Mouse (Mus musculus) embryonic facial prominence, embryonic 15.5 days (tissue): ENCODE data around the gene Gm26661. TPM values are rescaled to one million over a fixed set of nuclear protein-coding genes. Genes with fewer than 3 reads are reported as not detected.
A peak's percentile ranks its signal among the peaks of the same experiment; 100 is the strongest.

ENCODE experiments used
- ATAC-seq: fragments of 200-750 bp; cut with Nextera tagmentation; 2 replicates; pipeline ENCODE4 v1.8.0; 2017; ENCODE audit warnings: low read depth, moderate TSS enrichment; ENCODE audit not compliant: insufficient number of reproducible peaks, low FRiP score, low TSS enrichment
- H3K27ac ChIP-seq: fragments of 300-500 bp; sonication (generic); replicated peaks from 2 replicates; pipeline ENCODE4 v1.5.1; 2015; ENCODE audit warnings: mild to moderate bottlenecking, inconsistent platforms
- H3K27me3 ChIP-seq: fragments of 300-500 bp; sonication (generic); 2 replicates; pipeline ENCODE4 v1.6.1; 2015; ENCODE audit warnings: inconsistent platforms
- H3K36me3 ChIP-seq: fragments of 300-500 bp; sonication (generic); 2 replicates; pipeline ENCODE4 v1.6.1; 2015; ENCODE audit warnings: mild to moderate bottlenecking, inconsistent platforms
- H3K4me1 ChIP-seq: fragments of 300-500 bp; sonication (generic); 2 replicates; pipeline ENCODE4 v1.6.1; 2015; ENCODE audit warnings: inconsistent platforms
- H3K4me2 ChIP-seq: fragments of 300-500 bp; sonication (generic); replicated peaks from 2 replicates; pipeline ENCODE4 v1.6.1; 2015; ENCODE audit warnings: mild to moderate bottlenecking, inconsistent platforms
- H3K4me3 ChIP-seq: fragments of 300-500 bp; sonication (generic); replicated peaks from 2 replicates; pipeline ENCODE4 v1.5.1; 2015; ENCODE audit warnings: mild to moderate bottlenecking, inconsistent platforms
- H3K9ac ChIP-seq: fragments of 300-500 bp; sonication (generic); 2 replicates; pipeline ENCODE4 v1.6.1; 2015; ENCODE audit warnings: inconsistent platforms
- H3K9me3 ChIP-seq: fragments of 300-500 bp; sonication (generic); replicated peaks from 2 replicates; pipeline ENCODE4 v1.6.1; 2016; ENCODE audit warnings: inconsistent platforms
- WGBS: fragments of 180-500 bp; shearing (Covaris S2); methylation state at CpG from one replicate; pipeline ENCODE4 v1.1.7; 2015; 5-methylcytosine and 5-hydroxymethylcytosine counted together
- polyA plus RNA-seq: library from polyadenylated mRNA; unstranded; fragments of >200 nt; fragmentation: Nextera tagmentation; extraction: Ambion mirVana; gene quantifications from 2 replicates; pipeline ENCODE4 v1.2.1, GENCODE M21; 2015

Gene Gm26661
- polyA plus RNA-seq, 1 experiment from 2014 or later = not detected

DNA sequence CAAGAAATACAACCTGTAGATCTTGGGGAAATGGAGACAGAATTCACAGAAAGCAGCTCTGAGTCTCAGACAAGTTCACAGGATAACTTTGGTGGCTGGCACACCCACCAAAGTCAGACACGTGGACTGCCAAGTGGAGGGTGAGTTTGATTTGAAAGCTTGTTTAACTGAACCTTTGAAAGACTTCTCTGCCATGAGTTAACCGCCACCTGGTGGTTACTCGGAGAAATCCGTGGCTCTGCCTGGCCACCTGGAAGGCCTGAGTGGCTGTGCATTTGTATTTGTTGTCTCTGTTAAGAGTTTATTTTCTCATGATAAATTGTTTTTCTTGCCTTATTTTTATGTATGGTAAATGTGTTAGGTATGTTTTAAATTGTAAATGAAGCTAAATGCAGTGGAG lies 10.4 kb downstream of the Gm26661 start:
- H3K36me3 ChIP-seq = no peaks in the 10 kb centered on the region
- H3K4me2 ChIP-seq = no peak overlapping the region
- H3K9me3 ChIP-seq = no peaks in the 10 kb centered on the region
- no peaks in the 10 kb centered on the region for H3K4me1 ChIP-seq
- WGBS = 11% methylated on average over 4 of the region's 4 CpGs
- H3K4me3 ChIP-seq = no peak overlapping the region
- no peak for ATAC-seq
- H3K27ac ChIP-seq = no peak overlapping the region
- no peaks in the 10 kb centered on the region for H3K27me3 ChIP-seq
- H3K9ac ChIP-seq = no peak overlapping the region

DNA sequence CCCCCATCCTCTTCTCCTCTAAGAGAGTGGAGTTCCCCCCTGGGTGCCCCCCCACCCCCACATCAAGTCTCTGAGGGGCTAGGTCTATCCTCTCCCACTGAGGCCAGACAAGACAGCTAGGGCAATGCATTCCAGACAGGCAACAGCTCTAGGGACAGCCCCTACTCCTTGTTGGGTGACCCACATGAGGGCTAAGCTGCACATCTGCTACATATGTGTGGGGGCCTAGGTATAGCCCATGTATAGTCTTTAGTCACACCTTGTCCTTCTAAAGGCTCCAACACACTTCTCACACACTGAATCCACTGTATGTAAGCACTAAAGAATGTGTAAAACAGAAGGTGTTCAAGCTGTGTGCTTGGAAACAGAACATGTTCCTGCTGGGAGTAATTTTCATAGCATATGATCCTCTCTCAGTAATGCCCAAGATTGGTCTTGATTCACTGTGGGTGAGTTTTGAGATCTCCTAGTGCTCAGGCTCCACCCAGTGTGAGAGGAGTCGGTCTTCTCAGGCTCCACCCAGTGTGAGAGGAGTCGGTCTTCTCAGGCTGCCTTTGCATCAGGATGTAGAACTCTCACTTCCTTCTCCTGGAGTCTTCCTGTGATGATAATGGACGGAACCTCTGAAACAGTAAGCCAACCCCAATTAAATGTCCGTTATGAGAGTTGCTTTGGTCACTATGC lies 12.6 kb downstream of the Gm26661 start:
- Histone ChIP-seq H3K27me3 (no peaks in the 10 kb centered on the region), H3K4me1 (0 out of 2 replicates have a peak, but pooled peaks cover 7% of the 10 kb centered on the region), H3K9me3 (no peaks in the 10 kb centered on the region), H3K4me2 (no peak overlapping the region), H3K9ac (no peak overlapping the region), H3K4me3 (no peak overlapping the region), H3K36me3 (no peaks in the 10 kb centered on the region), H3K27ac (no peak overlapping the region)
- 56% methylated on average over 4 of the region's 4 CpGs for WGBS
- ATAC-seq = no peak

DNA sequence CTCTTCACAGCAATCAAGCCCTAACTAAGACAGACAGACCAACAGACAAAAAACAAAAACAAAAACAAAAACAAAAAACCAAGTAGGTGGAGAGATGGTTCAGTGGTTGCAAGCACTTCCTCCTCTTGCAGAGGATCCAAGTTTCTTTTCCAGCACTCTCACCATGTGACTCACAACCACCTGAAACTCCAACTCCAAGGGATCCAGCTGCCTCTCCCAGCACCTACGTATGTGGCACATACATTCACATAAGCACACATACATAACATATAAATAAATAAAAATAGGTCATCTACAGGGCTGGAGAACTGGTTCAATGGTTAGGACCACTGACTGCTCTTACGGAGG lies 13.1 kb downstream of the Gm26661 start:
- no peak overlapping the region for H3K4me3 ChIP-seq
- H3K9ac ChIP-seq = no peak overlapping the region
- H3K4me1 ChIP-seq = 0 out of 2 replicates have a peak, but pooled peaks cover 7% of the 10 kb centered on the region
- no peaks in the 10 kb centered on the region for H3K9me3 ChIP-seq
- H3K27me3 ChIP-seq = no peaks in the 10 kb centered on the region
- H3K36me3 ChIP-seq = no peaks in the 10 kb centered on the region
- no peak for ATAC-seq
- no peak overlapping the region for H3K27ac ChIP-seq
- no peak overlapping the region for H3K4me2 ChIP-seq
- WGBS = 87% methylated on average over 2 of the region's 2 CpGs

DNA sequence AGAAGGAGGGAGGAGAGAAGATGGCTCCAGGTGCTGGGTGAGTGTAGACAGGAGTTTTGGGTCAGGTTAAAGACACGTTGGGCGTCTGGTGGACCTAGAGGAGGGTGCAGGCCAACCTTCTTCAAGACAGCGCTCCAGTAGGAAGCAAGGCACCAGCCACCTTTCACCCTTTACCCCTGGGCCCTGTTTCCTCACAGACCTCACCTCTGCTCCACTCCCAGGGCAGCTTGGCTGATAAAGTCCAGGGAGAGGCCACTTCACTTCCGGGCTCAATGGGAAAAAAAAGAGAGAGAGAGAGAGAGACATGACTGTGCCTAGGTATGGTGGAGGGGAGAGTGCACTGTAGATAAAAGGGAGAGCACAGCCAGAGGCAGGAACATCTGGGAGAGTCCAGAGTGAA lies 16.3 kb downstream of the Gm26661 start:
- no peaks in the 10 kb centered on the region for H3K27me3 ChIP-seq
- no peaks in the 10 kb centered on the region for H3K36me3 ChIP-seq
- no peak overlapping the region for H3K27ac ChIP-seq
- H3K4me1 ChIP-seq = 0 out of 2 replicates have a peak, but pooled peaks cover 7% of the 10 kb centered on the region
- no peak overlapping the region for H3K9ac ChIP-seq
- 75% methylated on average over 4 of the region's 4 CpGs for WGBS
- no peak overlapping the region for H3K4me3 ChIP-seq
- 0 out of 2 replicates have a peak, but pooled peaks cover 4% of the 10 kb centered on the region for H3K9me3 ChIP-seq
- ATAC-seq = no peak
- no peak overlapping the region for H3K4me2 ChIP-seq

DNA sequence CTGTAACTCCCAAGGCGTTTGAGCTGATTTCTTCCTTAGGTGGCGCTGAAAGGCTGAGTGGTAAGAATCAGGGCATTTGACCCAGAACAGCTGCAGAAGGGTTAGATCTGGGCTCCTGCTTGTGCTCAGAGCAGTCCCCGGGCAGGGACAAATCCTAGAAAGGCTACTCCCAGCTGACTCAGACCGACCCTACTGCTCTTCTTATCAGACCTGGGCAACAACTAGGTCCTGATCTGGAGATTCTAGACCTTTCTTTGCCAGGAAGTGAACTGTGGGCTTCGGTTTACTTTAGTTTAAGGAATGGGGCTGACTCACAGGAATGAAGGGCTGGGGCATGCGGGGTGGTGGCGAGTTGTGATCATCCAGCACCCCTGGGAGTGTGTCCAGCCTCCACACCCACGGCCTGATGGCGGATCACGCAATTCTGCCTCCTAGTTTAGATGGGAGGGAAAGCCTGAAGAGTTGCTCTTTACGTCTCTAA lies 17.2 kb downstream of the Gm26661 start:
- no peaks in the 10 kb centered on the region for H3K36me3 ChIP-seq
- H3K4me2 ChIP-seq = no peak overlapping the region
- H3K4me1 ChIP-seq = 0 out of 2 replicates have a peak, but pooled peaks cover 7% of the 10 kb centered on the region
- WGBS = 66% methylated on average over 11 of the region's 11 CpGs
- 0 out of 2 replicates have a peak, but pooled peaks cover 4% of the 10 kb centered on the region for H3K9me3 ChIP-seq
- ATAC-seq = 0 out of 2 replicates have a peak, but pooled peaks have one; percentile 16
- H3K27ac ChIP-seq = no peak overlapping the region
- H3K4me3 ChIP-seq = no peak overlapping the region
- no peaks in the 10 kb centered on the region for H3K27me3 ChIP-seq
- H3K9ac ChIP-seq = no peak overlapping the region

DNA sequence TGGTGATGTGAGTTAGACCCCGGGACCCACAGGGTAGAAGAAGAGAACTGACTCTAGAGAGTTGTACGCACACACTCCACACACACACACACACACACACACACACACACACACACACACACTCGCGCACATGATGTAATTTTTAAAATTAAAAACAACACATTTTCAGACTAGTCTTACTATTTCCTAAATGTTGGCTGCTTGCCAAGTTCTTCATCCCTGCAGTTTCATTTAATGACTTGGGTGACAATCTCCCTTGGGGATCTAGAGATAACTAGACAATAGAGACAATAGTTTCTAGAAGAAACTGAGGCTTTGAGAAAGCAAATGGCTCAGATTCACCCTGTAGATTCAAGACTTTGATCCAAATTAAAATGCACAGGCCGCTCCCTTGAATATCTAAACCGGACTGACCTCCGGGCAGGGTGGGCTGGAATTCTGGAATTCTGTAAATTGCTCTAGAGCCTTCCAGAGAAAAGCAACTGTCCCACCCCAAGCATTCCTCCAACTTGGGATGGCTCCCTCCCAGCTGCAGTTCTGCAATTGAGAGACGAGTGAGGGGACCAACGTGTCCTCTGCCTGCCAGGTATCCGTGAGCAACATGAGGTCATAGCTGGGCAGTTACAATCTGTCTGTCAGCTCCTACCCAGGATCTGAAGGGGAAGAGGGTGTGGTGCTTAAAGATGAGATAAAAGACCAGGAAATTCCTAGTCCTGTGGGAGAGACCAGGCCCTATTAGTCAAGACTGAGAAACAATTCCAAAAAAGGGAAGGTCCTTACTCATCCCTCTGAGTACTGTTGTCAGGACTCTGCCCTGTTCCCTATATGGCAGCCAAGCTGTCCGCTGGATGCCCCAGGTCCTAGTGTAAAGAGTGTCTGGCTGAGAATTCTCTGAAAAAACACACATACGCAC lies 17.9 kb downstream of the Gm26661 start:
- H3K27ac ChIP-seq = no peak overlapping the region
- H3K27me3 ChIP-seq = no peaks in the 10 kb centered on the region
- no peak overlapping the region for H3K4me3 ChIP-seq
- H3K9ac ChIP-seq = no peak overlapping the region
- H3K36me3 ChIP-seq = no peaks in the 10 kb centered on the region
- 0 out of 2 replicates have a peak, but pooled peaks cover 4% of the 10 kb centered on the region for H3K9me3 ChIP-seq
- 0 out of 2 replicates have a peak, but pooled peaks cover 7% of the 10 kb centered on the region for H3K4me1 ChIP-seq
- H3K4me2 ChIP-seq = no peak overlapping the region
- no peak for ATAC-seq
- 72% methylated on average over 12 of the region's 12 CpGs for WGBS

DNA sequence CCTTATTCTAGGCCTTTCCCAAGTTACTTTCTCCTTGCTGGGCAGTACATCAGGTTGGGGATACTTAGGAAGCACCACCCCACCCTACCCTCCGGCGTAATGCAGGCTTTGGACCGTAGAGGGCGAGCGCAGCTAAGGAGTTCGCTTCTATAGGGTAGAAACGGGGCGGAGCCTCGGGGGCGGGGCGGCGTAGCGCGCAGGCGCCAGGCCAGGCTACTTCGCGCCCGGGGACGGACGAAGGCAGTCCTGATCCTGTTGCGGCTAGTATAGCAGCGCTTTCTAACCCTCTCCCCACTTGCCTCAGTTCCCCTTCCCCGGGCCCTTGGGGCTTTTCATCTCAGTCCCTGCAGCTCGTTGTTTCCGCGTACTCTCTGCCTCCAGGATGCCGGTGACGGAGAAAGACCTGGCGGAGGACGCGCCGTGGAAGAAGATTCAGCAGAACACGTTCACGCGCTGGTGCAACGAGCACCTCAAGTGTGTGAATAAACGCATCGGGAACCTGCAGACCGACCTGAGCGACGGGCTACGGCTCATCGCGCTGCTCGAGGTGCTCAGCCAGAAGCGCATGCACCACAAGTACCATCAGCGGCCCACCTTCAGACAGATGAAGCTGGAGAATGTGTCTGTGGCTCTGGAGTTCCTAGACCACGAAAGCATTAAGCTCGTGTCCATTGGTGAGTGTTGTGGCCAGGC lies 26.5 kb downstream of the Gm26661 start, which contains the start of gene Flnb:
Gene Flnb (plus strand): TSS at position 188 of the 693 bp plus-strand sequence.
- Histone ChIP-seq H3K9me3 (no peaks in the 10 kb centered on the region), H3K4me2 (peak within 1 kb of the TSS; percentile 88), H3K36me3 (no peaks in the 10 kb centered on the region), H3K9ac (peak within 1 kb of the TSS; percentile 74), H3K27me3 (no peaks in the 10 kb centered on the region), H3K27ac (peak within 1 kb of the TSS; percentile 81), H3K4me3 (peak within 1 kb of the TSS; percentile 69), H3K4me1 (peaks cover 45% of the 10 kb centered on the region)
- ATAC-seq = peak; percentile 95
- under 1% methylated on average over 49 of the region's 49 CpGs for WGBS

DNA sequence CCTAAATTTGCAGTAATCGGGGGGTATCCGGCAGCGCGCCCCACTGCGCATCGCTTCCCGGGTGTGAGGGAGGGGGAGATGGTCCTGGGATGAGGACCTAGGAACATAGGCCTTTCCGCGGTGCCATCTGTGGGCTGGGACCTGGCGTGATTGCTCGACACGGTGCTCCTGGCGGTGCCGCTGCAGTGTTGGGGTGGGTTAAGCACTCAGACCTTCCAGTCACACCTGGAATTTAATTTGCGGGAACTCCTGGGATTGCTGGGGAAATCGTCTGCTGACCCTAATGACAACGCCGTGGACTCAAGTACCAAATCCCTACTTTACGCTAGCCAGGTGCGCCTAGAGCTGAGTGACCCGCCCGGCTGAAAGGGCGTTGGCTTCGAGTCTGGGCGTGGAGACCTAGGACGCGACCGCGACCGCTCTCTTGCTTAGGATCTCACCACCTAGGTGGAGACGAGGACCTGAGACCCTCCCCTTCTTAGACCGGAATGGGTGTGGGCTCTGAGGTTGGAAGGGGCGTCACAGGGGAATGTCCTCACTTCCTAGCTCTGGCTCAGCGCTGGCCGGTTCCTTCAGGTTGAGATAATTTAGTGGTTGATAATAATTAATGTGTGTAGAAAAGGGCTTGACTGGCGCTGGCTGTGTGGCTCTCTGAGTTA lies 27.2 kb downstream of the Gm26661 start:
- under 1% methylated on average over 36 of the region's 36 CpGs for WGBS
- H3K27ac ChIP-seq = peak overlapping the region; percentile 81

DNA sequence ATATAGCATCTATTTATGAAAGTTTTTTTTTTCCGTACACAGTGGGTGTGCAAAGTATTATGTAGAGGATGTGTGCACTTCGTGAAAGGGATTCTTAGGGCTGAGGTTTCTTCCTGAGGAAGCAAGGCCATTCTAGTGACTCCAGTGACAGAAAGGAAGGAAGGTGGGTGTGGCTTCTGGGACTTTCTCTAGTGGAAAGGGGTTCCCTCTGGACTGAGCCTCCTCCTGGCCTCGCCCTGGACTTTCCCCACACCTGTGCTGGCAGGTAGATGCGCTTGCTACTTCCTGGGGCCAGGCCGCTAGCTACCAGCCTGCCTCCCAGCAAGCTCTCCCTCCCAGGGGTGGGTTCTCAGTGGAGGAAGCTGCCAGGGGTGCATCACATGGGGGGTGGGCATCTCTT lies 28.1 kb downstream of the Gm26661 start:
- Histone ChIP-seq H3K27ac (0 out of 2 replicates have a peak overlapping the region, but pooled peaks have one; percentile 34), H3K4me2 (peak overlapping the region; percentile 88), H3K36me3 (no peaks in the 10 kb centered on the region), H3K27me3 (no peaks in the 10 kb centered on the region), H3K9ac (peak overlapping the region; percentile 74), H3K4me1 (peaks cover 49% of the 10 kb centered on the region), H3K4me3 (peak overlapping the region; percentile 69), H3K9me3 (no peaks in the 10 kb centered on the region)
- no peak for ATAC-seq
- 50% methylated on average over 5 of the region's 5 CpGs for WGBS

More for the DNA sequence above, 27.2 kb downstream of the Gm26661 start:
- no peaks in the 10 kb centered on the region for H3K36me3 ChIP-seq
- peak; percentile 16; the same call in 1 of the 2 replicates for ATAC-seq
- no peaks in the 10 kb centered on the region for H3K9me3 ChIP-seq
- H3K9ac ChIP-seq = peak overlapping the region; percentile 74
- H3K4me3 ChIP-seq = peak overlapping the region; percentile 69
- peak overlapping the region; percentile 88 for H3K4me2 ChIP-seq
- peaks cover 46% of the 10 kb centered on the region for H3K4me1 ChIP-seq
- no peaks in the 10 kb centered on the region for H3K27me3 ChIP-seq

DNA sequence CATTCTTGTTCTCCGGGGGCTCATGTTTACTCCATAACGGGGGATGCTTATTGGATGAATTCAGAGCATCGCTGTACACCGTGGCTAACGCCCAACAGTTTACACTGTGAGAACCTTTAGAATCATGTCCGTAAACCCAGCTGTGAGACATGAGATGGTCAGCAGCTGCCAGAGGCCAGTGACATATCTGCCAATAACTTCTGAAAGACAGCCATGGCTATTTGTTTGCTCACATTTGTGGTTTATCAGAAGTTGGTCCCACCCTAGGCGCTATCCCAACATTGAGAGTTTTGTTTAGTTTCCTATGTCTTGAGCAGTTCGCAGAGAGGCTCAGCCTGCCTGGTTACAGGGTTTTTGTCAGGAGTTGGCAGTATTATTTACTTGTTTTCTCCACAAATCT lies 30.0 kb downstream of the Gm26661 start:
- no peak for ATAC-seq
- Histone ChIP-seq H3K4me3 (no peak overlapping the region), H3K4me1 (peaks cover 67% of the 10 kb centered on the region), H3K4me2 (peak overlapping the region; percentile 88), H3K9ac (no peak overlapping the region), H3K9me3 (no peaks in the 10 kb centered on the region), H3K36me3 (no peaks in the 10 kb centered on the region), H3K27me3 (no peaks in the 10 kb centered on the region), H3K27ac (peak overlapping the region; percentile 8; the same call in 1 of the 2 replicates)
- WGBS = 65% methylated on average over 8 of the region's 8 CpGs
